Mouse (Mus musculus) lung, embryonic 14.5 days (tissue): ENCODE measurements around the gene Cutc. TPM values are rescaled to one million over a fixed set of nuclear protein-coding genes. Genes with fewer than 3 reads are reported as not detected.

Experiments used
- ATAC-seq: fragments of 200-750 bp; cut with Nextera tagmentation; 2 replicates; pipeline ENCODE4 v1.8.0; 2017; ENCODE audit warnings: mild to moderate bottlenecking, moderate TSS enrichment, moderate library complexity; ENCODE audit not compliant: insufficient read depth
- DNase-seq: peaks from one replicate; pipeline ENCODE4 v3.0.0-alpha.2; 2015
- H3K27ac ChIP-seq: fragments of 300-500 bp; sonication (generic); 2 replicates; pipeline ENCODE4 v1.5.1; 2014; ENCODE audit warnings: low read depth, mild to moderate bottlenecking, moderate library complexity
- H3K27me3 ChIP-seq: fragments of 300-500 bp; sonication (generic); 2 replicates; pipeline ENCODE4 v1.6.1; 2014; ENCODE audit warnings: low read length, control low read depth; ENCODE audit not compliant: insufficient read depth
- H3K36me3 ChIP-seq: fragments of 300-500 bp; sonication (generic); 2 replicates; pipeline ENCODE4 v1.6.1; 2014; ENCODE audit warnings: control low read depth; ENCODE audit not compliant: insufficient read depth
- H3K4me1 ChIP-seq: fragments of 300-500 bp; sonication (generic); 2 replicates; pipeline ENCODE4 v1.6.1; 2014; ENCODE audit warnings: antibody characterized with exemption, control low read depth; ENCODE audit not compliant: insufficient read depth
- H3K4me2 ChIP-seq: fragments of 300-500 bp; sonication (generic); 2 replicates; pipeline ENCODE4 v1.6.1; 2014; ENCODE audit warnings: mild to moderate bottlenecking
- H3K4me3 ChIP-seq: fragments of 300-500 bp; sonication (generic); 2 replicates; pipeline ENCODE4 v1.5.1; 2014; ENCODE audit warnings: low read depth, low read length
- H3K9ac ChIP-seq: fragments of 300-500 bp; sonication (generic); 2 replicates; pipeline ENCODE4 v1.6.1; 2014
- H3K9me3 ChIP-seq: fragments of 300-500 bp; sonication (generic); 2 replicates; pipeline ENCODE4 v1.6.1; 2016; ENCODE audit warnings: low read depth, low read length, control low read depth
- CTCF ChIP-seq: IDR thresholded peaks from 2 replicates; pipeline ENCODE4 v1.5.1; 2016; ENCODE audit warnings: antibody characterized with exemption, low read depth
- WGBS: fragments of 180-500 bp; shearing (Covaris S2); extraction: QIAGEN DNeasy Blood & Tissue Kit; methylation state at CpG from one replicate; pipeline ENCODE4 v1.1.7; 2014; 5-methylcytosine and 5-hydroxymethylcytosine counted together
- polyA plus RNA-seq: library from polyadenylated mRNA; unstranded; fragments of >200 nt; fragmentation: Nextera tagmentation; extraction: Ambion mirVana; gene quantifications from 2 replicates; pipeline ENCODE4 v1.2.1, GENCODE M21; 2014

Cutc gene
- polyA plus RNA-seq, 1 experiment from 2014 or later = 11.6 TPM

DNA sequence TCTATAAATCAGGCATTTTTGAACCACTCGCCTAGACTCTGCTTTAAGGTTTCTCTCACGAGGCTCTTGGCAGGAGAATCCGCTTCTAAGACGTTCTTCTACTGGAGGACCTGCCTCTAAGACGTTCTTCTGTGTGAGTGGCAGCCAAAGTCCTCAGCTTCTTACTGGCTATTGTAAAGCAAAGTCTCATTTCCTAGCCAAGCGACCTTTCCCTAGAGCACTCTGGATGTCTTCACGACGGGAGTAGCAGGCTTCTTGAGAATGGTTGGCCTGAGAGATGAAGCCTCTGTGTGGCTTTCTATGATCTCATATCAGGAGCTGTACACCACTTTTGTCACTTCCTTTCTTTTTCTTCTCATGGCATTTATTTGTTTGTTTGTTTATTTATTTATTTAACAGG is 42.7 kb downstream of the Cutc start:
- 69% methylated on average over 8 of the region's 8 CpGs for WGBS
- Histone ChIP-seq H3K4me2 (no peak overlapping the region), H3K9ac (no peak overlapping the region), H3K4me3 (no peak overlapping the region), H3K36me3 (no peaks in the 10 kb centered on the region), H3K27ac (no peak overlapping the region), H3K27me3 (no peaks in the 10 kb centered on the region), H3K9me3 (no peaks in the 10 kb centered on the region), H3K4me1 (no peaks in the 10 kb centered on the region)
- no peak for DNase-seq
- no peak for TF ChIP-seq CTCF
- no peak for ATAC-seq

DNA sequence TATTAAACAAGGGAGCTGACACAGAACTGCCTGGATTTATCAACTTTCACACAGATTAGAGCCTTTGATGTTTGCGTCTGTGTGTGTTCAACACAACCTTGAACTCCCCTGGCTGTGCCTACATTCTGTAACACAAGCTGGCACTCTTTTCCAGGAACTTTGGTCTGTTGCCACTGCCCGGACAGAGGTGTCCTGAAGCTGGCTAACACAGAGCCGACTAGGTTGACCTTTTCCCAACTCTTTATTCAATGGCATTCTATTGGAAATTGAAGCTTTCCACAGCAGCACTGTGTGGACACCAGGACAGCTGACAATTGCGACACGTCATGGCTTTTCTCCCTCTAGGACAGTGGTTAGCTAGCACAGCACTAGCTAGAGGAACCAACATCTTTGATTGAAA is 44.4 kb downstream of the Cutc start:
- no peak overlapping the region for H3K9ac ChIP-seq
- H3K27ac ChIP-seq = no peak overlapping the region
- H3K27me3 ChIP-seq = no peaks in the 10 kb centered on the region
- H3K9me3 ChIP-seq = no peaks in the 10 kb centered on the region
- no peaks in the 10 kb centered on the region for H3K36me3 ChIP-seq
- no peaks in the 10 kb centered on the region for H3K4me1 ChIP-seq
- DNase-seq (no peak), ATAC-seq (no peak)
- no peak overlapping the region for H3K4me2 ChIP-seq
- no peak for TF ChIP-seq CTCF
- H3K4me3 ChIP-seq = no peak overlapping the region
- WGBS = 66% methylated on average over 5 of the region's 5 CpGs

DNA sequence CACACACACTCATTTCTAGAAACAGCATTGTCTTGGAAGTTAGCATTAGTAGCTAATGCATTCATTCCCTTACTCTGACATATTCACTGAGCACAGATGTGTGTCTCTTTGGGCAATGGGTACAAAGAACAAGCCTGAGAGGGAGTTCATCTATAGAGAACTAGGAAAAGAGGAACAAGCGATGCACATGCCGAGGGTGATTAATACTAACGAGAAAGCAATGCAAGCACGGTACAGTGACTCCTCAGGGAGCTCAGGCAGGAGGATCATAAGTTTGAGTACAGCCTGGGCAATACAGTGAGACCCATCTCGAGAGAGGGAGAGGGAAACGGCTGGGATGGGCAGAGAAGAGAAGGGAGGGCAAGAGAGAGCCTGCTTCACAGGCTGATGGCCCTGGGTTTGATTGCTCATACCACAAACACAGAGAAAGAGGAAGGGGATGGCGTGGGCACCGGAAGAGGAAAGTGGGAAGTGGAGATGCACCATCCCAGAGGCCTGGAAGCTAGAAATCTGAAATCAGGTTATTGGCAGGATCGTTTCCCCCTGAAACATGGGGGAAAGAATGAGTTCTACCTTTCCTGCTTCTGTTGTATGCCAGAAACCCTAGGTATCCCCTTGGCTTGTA is 48.7 kb downstream of the Cutc start:
- no peak for DNase-seq
- 77% methylated on average over 9 of the region's 9 CpGs for WGBS
- no peak for TF ChIP-seq CTCF
- Histone ChIP-seq H3K27me3 (no peaks in the 10 kb centered on the region), H3K4me3 (no peak overlapping the region), H3K4me2 (no peak overlapping the region), H3K9me3 (no peaks in the 10 kb centered on the region), H3K4me1 (no peaks in the 10 kb centered on the region), H3K9ac (no peak overlapping the region), H3K36me3 (no peaks in the 10 kb centered on the region), H3K27ac (no peak overlapping the region)
- ATAC-seq = no peak

DNA sequence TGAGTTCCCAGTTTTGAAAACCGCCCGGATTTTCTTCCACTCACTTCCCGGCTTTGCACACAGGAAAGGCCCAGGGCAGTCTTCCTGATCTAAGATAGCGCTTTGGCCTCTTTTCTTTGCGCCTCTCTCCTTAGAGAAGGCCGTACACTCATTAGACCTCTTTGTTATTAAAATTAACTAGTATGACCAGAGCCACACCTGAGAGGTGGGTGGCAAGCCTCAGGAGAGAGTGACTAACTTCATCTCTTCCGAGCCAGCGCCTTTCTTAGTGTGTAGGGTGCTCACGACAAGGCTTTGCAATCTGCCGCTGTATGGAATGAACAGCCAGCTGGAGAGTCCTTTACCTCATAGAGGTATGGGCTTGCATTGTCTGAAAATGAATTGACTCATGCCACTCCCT is 51.1 kb downstream of the Cutc start:
- H3K36me3 ChIP-seq = no peaks in the 10 kb centered on the region
- WGBS = 84% methylated on average over 10 of the region's 10 CpGs
- ATAC-seq = no peak
- no peak overlapping the region for H3K9ac ChIP-seq
- no peaks in the 10 kb centered on the region for H3K4me1 ChIP-seq
- no peak for DNase-seq
- no peak overlapping the region for H3K4me2 ChIP-seq
- H3K9me3 ChIP-seq = no peaks in the 10 kb centered on the region
- no peak for TF ChIP-seq CTCF
- H3K27me3 ChIP-seq = no peaks in the 10 kb centered on the region
- H3K27ac ChIP-seq = no peak overlapping the region
- H3K4me3 ChIP-seq = no peak overlapping the region

DNA sequence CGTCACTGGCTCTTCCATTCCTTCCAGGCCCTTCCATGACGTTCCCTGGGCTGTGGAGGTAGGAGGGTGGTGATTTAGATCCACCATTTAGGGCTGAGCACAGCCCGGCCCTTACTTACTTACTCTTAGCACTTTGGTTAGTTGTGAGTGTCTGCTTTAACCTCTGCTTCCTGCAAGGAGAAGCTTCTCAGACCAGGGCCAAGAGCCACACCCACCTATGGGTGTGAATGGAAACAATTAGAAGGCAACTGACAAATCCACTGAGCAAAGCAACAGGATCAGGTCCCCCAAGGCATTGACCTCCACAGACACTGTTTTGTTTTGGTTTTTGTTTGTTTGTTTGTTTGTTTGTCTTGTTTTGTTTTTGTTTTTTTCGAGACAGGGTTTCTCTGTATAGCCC is 56.5 kb downstream of the Cutc start:
- Histone ChIP-seq H3K9me3 (no peaks in the 10 kb centered on the region), H3K36me3 (no peaks in the 10 kb centered on the region), H3K27ac (no peak overlapping the region), H3K4me3 (no peak overlapping the region), H3K9ac (no peak overlapping the region), H3K4me1 (no peaks in the 10 kb centered on the region), H3K27me3 (no peaks in the 10 kb centered on the region), H3K4me2 (no peak overlapping the region)
- DNase-seq (no peak), ATAC-seq (no peak)
- WGBS = 37% methylated on average over 4 of the region's 4 CpGs
- no peak for TF ChIP-seq CTCF

DNA sequence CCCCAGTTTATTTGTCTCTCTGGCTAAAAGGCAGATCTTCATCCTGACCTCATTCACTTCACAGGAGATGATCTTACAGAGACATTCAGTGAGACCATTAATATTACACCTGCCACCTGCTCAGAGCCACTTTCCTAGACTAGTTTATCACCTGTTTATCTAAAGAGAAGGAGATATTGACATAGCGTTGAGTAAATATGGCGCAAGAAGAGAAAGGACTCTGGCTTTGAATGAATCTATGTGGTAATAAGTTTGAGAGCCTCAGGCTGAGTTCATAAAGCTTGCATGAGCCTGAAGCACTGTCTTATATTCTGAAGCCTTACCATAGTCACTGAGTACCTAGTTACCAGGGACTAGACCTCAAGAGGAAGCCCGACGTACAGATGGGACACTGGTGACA is 58.6 kb downstream of the Cutc start:
- H3K36me3 ChIP-seq = no peaks in the 10 kb centered on the region
- DNase-seq = no peak
- no peak for ATAC-seq
- H3K27me3 ChIP-seq = no peaks in the 10 kb centered on the region
- no peaks in the 10 kb centered on the region for H3K4me1 ChIP-seq
- WGBS = 67% methylated on average over 4 of the region's 4 CpGs
- no peaks in the 10 kb centered on the region for H3K9me3 ChIP-seq
- no peak overlapping the region for H3K4me3 ChIP-seq
- H3K27ac ChIP-seq = no peak overlapping the region
- no peak overlapping the region for H3K9ac ChIP-seq
- no peak for TF ChIP-seq CTCF
- H3K4me2 ChIP-seq = no peak overlapping the region

DNA sequence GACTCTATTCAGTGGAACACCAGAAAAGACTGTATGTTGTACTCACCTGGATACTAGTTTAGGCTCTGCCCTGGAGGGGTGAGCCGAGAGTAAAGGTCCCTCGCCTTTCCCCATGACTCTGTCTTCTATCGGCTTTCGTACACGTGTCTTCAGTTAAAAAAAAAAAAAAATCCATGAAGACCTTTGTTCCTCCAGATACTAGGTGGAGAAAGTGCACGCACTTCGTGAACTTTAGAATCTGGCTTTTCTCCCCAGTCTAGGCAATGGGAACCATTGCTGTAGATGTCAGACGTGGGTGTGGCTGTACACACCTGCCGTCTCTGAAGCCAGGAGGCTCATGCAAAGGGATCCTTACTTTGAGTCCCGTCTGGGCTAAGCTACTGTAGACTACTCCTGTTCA is 60.5 kb downstream of the Cutc start:
- Histone ChIP-seq H3K4me3 (no peak overlapping the region), H3K4me2 (no peak overlapping the region), H3K9me3 (no peaks in the 10 kb centered on the region), H3K27me3 (no peaks in the 10 kb centered on the region), H3K9ac (no peak overlapping the region), H3K36me3 (no peaks in the 10 kb centered on the region), H3K27ac (no peak overlapping the region), H3K4me1 (no peaks in the 10 kb centered on the region)
- ATAC-seq = no peak
- WGBS = 83% methylated on average over 10 of the region's 10 CpGs
- TF ChIP-seq CTCF = no peak
- no peak for DNase-seq
